Mouse (Mus musculus): ENCODE results near the gene Fancd2.

DNA sequence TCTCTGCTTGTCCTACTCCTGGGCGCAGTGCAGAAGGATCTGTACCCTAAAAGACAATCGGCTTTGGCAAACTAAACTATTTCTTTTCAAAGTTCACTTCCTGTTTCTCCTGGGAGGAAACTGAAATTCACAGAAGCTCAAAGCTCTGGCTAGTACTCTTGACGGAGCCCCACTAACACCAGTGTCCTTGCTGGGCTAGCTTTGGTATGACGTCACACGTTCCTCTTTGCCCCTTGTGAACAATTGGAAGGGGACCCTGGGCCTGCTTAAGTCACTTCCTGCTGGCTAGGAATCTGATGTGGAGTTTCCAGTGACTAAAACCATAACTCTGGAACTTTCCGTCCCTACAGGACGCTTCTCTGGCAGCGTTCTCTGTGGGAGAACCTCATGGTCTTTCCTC, 113.3 kb downstream of the Fancd2 start:
- TF ChIP-seq GATA1 (IDR thresholded peaks at IDR 0.05; ENCODE audit: low read length), result no peak
- TF ChIP-seq TAL1 (IDR thresholded peaks at IDR 0.05; ENCODE audit: low read length), result no peak
